Mouse (Mus musculus): Measurements from ENCODE around the gene Ndufv1.

Ndufv1 gene

DNA sequence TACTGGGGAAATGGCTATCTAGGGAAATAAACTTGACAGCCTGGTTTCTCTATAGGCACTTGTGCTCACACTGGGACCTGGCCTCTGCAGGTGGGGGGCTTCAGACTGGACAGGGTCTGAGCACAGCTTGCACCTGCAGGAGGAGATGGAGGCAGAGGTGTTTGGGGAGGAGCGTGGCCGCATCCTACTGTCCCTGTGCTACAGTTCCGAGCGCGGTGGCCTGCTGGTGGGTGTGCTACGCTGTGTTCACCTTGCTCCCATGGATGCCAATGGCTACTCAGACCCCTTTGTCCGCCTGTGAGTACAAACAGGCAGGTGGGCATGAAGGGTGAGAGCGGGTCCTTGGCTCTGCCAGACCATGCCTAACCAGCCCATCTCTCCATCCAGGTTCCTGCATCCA lies 6.6 kb downstream of the Ndufv1 start:
- in situ Hi-C loops (cut with MboI; ENCODE audit: unreplicated experiment in 2 of 2) = no loop called here

DNA sequence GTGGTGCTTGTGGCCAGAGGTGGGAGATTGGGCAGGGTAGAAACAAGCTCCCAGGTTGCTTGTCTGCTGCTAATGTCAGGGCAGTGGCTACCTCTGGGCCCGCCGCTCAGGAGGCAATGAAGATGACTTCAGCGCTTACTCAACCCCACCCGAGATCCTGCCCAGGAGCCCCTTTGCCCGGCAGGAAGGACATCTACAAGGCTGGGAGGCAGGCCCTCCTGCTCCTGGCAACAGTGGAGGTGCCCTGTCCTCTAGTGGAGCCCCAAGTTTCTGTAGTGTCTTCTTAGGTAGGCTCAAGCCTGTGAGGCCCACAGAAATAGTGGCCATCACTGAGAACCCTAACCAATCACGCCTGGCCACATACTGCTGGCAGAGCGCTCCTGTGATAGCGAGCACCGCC lies 7.5 kb downstream of the Ndufv1 start:
- in situ Hi-C loops (cut with MboI; ENCODE audit: unreplicated experiment in 2 of 2) = no loop called here

DNA sequence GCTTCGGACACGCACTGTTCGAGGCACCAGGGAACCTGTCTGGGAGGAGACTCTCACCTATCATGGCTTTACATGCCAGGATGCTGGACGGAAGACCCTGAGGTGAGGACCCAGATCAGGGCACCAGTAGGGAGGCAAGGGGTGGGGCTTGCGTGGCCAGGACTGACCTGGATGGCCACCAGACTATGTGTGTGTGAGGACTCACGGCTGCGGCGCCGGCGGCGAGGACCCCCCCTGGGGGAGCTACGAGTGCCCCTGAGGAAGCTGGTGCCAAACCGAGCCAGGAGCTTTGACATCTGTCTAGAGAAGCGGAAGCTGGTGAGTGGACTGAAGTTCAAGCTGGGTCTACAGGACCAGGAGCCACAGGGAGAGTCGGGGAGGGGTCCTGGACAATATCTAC lies 8.3 kb downstream of the Ndufv1 start:
- in situ Hi-C loops (cut with MboI; ENCODE audit: unreplicated experiment in 2 of 2) = loop anchor here in 1 of 2 experiments (5.0 kb wide), 1 partner anchor 38 kb away; no protein-coding TSS in a partner anchor

DNA sequence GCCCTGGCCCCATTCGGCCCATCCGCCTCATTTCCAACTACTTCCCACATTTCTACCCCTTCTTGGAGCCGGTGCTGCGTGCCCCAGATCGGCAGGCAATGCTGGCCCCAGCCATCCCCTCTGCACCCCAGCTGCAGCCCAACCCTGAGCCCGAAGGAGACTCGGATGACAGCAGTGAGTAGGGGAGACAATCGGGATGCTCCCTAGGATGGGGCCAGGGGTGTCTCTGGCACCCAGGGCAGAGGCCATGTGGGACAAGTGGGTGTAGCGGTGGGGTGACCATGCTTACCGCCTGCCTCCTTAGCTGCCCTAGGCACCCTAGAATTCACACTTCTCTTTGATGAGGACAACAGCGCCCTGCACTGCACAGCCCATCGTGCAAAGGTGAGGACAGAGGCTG lies 9.0 kb downstream of the Ndufv1 start:
- in situ Hi-C loops (cut with MboI; ENCODE audit: unreplicated experiment in 2 of 2) = loop anchor here in 1 of 2 experiments (5.0 kb wide), 1 partner anchor 39 kb away; no protein-coding TSS in a partner anchor

DNA sequence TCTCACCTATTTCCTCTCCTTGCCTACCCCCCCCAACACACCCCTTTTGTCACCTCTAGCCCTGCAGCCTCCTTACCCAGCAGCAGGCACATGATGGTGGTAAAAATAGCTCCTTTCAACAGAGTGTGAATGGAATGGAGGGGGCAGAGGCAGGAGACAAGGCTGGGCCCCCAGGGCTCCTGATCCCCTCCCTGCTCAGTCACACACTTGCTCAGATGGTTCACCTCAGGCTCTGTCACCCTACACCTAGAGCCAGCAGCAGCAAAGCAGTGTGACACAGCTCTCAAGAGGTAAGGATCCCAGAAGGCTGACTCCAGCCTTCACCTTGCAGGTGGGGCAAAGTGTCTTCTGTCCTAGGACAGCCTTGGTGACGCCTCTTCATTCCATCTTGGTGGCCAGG lies 9.5 kb downstream of the Ndufv1 start, which contains the start of gene Doc2g:
Doc2g (plus strand) TSS at position 202 of the 400 bp plus-strand sequence.
- in situ Hi-C loops (cut with MboI; ENCODE audit: unreplicated experiment in 2 of 2) = loop anchor here in 1 of 2 experiments (5.0 kb wide), 1 partner anchor 39 kb away; no protein-coding TSS in a partner anchor

DNA sequence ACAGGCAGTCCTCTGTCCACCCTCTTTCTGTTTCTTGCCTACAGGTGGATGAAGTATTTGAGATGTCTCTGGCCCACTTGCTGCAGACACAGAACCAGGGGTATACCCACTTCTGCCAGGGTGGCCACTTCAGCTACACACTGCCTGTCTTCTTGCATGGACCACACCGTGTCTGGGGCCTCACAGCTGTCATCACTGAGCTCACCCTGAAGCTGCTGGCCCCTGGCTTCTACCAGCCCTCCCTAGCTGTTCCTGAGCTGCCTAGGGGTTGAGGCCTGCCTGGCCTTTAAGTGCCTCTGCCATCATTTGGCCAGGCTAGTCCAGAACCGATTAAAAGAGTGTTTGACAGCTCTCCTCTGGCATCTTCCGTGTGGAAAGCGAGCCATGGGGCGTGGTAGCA lies 10.9 kb downstream of the Ndufv1 start:
- in situ Hi-C loops (cut with MboI; ENCODE audit: unreplicated experiment in 2 of 2) = loop anchor here in 1 of 2 experiments (5.0 kb wide), 1 partner anchor 41 kb away; no protein-coding TSS in a partner anchor

DNA sequence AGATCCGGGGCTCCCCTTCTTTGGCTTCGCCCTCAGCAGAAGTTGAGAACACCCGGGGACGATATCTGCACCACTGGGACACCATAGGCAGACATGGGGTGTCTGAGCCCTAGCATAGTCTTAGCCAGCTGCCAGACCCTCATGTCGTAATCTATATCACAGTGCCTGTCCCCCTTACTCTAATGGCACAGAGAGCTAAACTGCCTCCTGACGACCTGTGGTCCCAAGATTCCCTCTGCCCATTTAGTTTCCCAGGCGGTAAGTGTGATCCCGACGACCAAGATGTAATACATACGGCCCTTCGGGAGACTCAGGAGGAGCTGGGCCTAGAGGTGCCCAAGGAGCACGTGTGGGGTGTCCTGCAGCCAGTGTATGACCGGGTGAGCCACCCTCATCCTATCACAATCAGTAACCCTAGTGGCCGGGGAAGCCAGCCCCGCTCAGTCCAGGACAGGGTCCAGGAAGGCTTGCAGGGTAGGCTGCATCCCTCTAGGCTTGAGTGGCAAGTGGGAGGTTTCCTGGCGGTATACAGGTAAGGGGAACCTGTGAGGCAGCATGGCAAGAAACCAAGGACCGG lies 11.6 kb downstream of the Ndufv1 start:
- in situ Hi-C loops (cut with MboI; ENCODE audit: unreplicated experiment in 2 of 2) = loop anchor here in 1 of 2 experiments (5.0 kb wide), 1 partner anchor 41 kb away; no protein-coding TSS in a partner anchor

DNA sequence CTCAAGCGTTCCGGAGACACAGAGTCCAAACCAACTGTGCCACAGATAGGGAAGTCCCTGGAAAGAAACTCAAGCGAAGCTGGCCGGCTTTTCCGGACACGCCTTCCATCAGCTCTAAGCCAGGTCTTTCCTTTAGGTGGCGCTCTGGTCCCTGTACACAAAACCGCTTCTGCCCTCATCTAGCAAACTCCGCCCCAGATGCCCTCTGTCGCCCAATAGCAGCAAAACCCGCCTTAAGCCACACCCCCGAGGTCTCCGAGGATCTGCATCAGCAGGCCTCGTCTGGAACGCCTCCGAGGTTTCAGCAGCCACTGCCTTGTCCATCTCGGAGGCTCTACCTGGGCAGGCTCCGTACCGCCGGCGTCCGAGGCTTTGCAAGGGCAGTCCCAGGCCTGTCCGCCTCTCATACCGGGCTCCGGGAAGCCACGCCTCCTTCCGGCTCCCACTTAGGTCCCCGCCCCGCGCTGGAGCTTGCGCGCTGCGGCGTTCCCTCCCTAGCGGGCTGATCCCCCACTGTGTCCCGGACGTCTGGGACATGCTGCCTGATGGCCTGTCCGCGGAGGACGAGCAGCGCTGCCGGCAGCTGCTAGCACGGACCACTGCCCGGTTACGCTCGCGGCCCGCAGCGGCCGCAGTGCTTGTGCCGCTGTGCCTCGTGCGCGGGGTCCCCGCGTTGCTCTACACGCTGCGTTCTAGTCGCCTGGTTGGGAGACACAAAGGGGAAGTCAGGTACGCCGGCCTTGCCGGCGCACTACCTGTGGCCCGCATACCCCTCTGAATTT lies 12.3 kb downstream of the Ndufv1 start, which contains the start of the genes Nudt8 and Gm49405:
Nudt8 (plus strand) TSS at position 462 of the 782 bp plus-strand sequence.
Gm49405 (plus strand) TSS at position 508 of the 782 bp plus-strand sequence.
- in situ Hi-C loops (cut with MboI; ENCODE audit: unreplicated experiment in 2 of 2) = loop anchor here in 1 of 2 experiments (5.0 kb wide), 1 partner anchor 42 kb away; no protein-coding TSS in a partner anchor

DNA sequence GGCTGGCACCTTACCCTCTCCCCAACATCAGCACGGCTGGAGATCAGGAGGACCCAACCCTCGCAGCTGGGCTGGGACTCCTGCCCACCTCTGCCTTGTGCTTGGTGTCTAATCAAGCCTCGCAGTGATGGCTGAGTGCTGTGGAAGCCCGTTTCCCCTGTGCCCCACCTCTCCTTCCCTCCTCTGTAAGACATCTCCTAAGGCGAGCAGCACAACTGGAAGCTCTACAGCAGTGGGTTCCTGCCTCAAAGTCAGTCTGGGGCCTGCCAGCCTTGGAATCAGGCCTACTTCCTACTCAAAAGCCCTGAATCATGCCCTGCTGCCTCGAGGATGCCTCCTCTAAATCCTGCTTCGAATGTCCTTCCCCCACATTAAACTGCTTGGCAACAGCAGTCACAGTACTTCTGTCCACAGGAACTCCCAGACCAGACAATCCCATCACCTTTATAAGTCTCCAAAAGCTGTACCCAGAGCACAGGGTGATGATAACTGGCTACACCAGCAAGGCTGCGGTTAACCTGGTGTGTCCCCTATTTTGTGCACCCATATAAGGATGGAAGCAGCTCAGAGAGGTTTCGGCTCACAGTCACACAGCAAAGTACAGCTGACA lies 13.4 kb downstream of the Ndufv1 start:
- in situ Hi-C loops (cut with MboI; ENCODE audit: unreplicated experiment in 2 of 2) = loop anchor here in 1 of 2 experiments (10.0 kb wide), 1 partner anchor 224 kb away; no protein-coding TSS in a partner anchor

DNA sequence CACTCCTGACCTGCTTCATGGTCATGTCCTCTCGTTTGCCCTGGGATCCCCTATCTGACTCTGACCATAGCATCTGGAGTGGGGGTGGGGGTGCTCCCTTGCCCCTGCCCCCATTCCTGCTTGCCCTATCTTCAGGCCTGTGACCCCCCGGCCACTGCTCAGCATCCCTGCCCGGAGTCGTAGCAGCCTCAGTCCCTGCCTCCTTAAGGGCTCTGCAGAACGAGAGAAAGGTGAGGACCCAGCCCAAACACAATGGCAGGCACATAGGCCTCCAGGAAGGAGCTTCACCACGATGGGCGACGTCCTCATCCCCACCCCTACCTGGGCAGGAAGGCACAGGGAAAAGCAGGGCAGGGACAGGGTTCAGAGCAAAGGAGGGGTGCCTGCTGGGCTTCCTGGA lies 14.3 kb downstream of the Ndufv1 start:
- in situ Hi-C loops (cut with MboI; ENCODE audit: unreplicated experiment in 2 of 2) = loop anchor here in 1 of 2 experiments (10.0 kb wide), 1 partner anchor 224 kb away; no protein-coding TSS in a partner anchor

DNA sequence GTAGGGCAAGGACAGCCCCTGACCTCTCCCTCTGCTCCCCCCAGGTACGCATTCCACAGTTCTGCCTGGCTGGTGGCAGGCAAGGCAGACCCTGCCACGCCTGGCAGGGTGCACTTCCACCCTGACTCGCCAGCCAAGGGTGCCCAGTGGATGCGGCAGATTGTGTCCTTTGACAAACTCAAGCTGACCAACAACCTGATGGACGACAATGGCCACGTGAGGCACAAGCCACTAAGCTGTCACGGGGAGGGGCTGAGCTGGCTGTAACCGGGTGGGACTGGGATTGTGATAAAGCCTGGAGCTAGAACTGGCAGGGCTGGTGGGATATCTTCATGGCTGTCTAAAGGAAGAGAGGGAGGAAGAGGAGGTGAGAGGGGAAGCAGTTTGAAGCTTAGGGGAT lies 15.4 kb downstream of the Ndufv1 start:
- in situ Hi-C loops (cut with MboI; ENCODE audit: unreplicated experiment in 2 of 2) = loop anchor here in 1 of 2 experiments (10.0 kb wide), 1 partner anchor 222 kb away; no protein-coding TSS in a partner anchor

DNA sequence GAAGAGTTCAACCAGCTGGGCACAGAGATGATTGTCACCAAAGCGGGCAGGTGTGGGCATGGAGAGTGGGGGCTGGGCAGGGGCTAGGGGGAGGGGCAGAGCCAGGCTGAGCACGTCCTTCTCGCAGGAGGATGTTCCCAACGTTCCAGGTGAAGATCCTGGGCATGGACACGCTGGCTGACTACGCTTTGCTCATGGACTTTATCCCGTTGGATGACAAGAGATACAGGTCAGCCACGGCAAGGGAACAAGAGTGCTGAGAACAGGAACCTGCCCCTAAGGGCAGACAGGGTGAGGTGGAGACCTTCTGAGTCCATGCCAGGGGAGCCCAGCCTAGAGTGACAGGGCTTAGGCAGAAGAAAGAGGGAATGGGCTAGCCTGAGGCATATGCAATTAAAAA lies 15.9 kb downstream of the Ndufv1 start:
- in situ Hi-C loops (cut with MboI; ENCODE audit: unreplicated experiment in 2 of 2) = loop anchor here in 1 of 2 experiments (10.0 kb wide), 1 partner anchor 222 kb away; no protein-coding TSS in a partner anchor

DNA sequence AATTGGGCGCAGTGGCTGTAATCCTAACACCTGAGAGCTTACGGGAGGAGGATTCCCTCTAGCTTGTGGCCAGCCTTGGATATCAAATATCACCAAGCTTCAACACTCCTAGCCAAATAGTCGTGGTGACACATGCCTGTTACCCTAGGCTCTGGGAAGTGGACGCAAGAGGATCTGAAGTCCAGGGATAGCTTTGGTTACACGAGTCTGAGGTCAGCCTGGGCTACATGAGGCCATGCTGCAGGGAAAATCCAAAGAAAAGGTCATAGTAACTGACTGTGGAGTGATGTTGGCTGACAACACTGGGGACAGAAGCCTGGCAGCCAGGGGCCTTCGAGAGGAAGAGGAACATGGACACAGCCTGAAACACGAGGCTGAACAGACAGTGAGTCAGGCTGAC lies 16.5 kb downstream of the Ndufv1 start:
- in situ Hi-C loops (cut with MboI; ENCODE audit: unreplicated experiment in 2 of 2) = loop anchor here in 1 of 2 experiments (10.0 kb wide), 1 partner anchor 221 kb away; no protein-coding TSS in a partner anchor

DNA sequence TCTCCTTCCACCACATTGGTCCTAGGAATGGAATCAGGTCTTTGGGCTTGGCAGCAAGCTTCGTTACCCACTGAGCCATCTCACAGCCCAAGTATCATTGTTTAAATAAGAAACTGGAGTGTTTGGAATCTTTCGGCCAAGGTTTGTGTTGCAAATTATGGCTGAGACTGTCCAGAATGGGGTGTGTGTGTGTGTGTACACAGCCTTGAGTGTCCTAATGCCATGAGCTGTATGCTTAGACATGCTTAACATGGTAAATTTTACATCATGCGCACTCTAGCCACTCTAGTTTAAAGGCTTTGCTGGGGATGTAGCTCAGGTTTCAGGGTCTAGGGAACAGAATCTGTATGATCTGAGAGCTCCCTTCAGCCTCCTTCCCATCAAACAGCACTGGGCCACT lies 17.1 kb downstream of the Ndufv1 start:
- in situ Hi-C loops (cut with MboI; ENCODE audit: unreplicated experiment in 2 of 2) = loop anchor here in 1 of 2 experiments (10.0 kb wide), 1 partner anchor 221 kb away; no protein-coding TSS in a partner anchor

DNA sequence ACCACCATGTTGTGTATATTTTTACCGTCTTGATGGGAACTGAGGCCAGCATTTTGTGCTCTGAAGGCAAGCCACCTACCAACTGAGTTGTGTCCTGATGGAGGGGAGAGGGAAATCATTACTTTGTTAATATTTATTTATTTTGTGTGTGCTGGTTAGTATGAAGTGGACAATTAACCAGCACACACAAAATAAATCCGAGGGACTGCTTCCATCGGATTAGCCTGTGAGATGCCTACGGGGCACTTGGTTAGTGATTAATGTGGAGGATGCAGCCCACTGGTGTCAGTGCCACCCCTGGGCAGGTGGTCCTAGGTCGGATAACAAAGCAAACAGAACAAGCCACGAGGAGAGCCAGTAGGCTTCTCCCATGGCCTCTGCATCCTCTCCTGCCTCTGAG lies 17.7 kb downstream of the Ndufv1 start:
- in situ Hi-C loops (cut with MboI; ENCODE audit: unreplicated experiment in 2 of 2) = loop anchor here in 1 of 2 experiments (10.0 kb wide), 1 partner anchor 220 kb away; no protein-coding TSS in a partner anchor

DNA sequence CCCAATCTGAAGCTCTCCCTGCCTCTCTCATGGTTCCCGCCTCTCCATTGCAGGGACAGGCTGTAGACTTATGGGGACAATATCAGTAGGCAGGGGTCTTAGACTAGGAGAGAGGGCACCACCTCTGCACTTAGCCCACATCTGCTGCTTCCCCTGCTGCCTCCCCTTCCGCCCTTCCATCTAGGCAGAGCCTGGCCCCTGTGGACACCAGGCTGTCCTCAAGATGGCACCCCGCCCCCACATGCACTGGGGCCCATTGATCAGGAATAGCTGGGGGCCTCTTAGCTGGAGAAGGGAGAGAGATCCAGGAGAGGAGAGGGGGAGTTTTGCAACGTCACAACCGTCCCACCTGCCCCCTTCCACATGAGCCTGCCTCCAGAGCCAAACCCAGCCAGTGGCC lies 20.2 kb downstream of the Ndufv1 start, which contains the start of gene Tbx10:
Tbx10 (plus strand) TSS at position 337 of the 400 bp plus-strand sequence.
- in situ Hi-C loops (cut with MboI; ENCODE audit: unreplicated experiment in 2 of 2) = loop anchor here in 1 of 2 experiments (10.0 kb wide), 1 partner anchor 218 kb away; no protein-coding TSS in a partner anchor

DNA sequence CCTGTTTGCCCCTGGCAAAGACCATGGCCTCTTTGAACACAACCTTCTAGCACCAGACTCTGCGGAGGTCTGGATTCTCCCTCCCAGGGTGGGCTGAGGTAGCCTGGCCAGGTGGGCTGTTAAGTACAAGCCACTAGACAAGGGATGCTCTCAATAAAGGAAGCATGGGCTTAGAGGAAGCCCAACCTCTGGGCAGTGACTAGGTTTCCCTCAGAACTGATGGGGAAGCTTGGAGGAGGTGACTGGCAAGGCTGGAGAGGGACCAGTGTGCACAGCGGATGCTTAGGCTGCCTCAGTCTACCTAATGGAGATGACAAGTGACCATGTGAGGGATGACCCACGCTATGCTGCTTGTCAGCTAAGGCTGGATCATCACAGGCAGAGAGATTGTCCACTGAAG lies 20.6 kb downstream of the Ndufv1 start:
- in situ Hi-C loops (cut with MboI; ENCODE audit: unreplicated experiment in 2 of 2) = loop anchor here in 1 of 2 experiments (10.0 kb wide), 1 partner anchor 217 kb away; no protein-coding TSS in a partner anchor

DNA sequence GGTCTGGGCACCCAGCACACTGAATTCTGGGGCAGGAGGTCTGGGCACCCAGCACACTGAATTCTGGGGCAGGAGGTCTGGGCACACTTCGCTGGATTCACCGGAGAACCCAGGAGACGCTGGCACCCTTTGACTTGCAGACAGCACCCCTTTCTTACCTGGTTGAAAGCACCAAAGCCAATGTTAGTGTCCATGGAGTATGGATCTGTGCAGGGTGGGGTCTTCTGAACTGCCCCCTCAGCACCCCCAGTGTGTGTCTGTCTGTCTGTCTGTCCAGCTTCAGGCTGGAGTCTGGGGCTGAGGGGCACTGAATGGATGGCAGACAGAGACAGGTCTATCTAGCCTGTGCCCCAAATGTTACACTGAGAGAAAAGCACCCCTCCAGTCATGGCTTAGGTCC lies 21.0 kb downstream of the Ndufv1 start:
- in situ Hi-C loops (cut with MboI; ENCODE audit: unreplicated experiment in 2 of 2) = loop anchor here in 1 of 2 experiments (10.0 kb wide), 1 partner anchor 217 kb away; no protein-coding TSS in a partner anchor

DNA sequence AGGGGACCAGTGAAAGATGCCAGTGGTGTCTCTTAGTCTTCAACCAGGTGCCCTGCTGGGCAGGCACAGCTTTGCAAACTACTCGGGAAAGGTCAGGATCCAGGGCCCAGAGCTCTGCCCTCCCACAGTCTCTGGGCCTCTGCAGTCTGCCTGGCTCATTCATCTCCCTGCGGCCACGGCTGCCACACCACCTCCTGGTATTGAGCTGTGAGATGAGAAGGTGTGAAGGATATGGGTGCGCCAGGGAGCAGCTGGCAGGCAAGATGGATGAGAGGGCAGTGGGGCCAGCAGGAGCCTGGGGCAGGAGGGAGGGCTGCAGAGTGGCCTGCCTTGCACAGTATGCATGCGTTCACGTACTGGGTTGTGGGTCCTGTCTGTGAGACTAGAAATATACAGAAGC lies 21.8 kb downstream of the Ndufv1 start:
- in situ Hi-C loops (cut with MboI; ENCODE audit: unreplicated experiment in 2 of 2) = loop anchor here in 1 of 2 experiments (10.0 kb wide), 1 partner anchor 216 kb away; no protein-coding TSS in a partner anchor

DNA sequence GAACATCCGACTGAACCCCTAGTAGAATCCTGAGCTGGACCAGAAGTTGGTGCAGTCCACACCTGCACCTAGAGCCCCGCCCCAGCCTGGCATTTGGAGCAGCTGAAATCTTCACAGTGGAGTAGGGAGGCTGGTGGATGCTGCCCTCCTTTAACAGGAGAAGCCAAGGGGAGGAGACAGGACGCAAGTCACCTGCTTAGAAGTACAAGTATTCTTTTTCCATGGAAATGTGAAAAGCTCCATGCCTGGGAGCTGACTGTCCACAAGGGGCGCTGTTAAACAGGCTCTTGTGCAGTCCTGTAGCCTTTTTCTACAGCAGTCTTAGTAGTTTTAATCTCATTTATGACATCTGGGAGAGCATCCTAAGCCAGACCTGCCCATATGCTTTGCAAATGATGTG lies 23.9 kb downstream of the Ndufv1 start:
- in situ Hi-C loops (cut with MboI; ENCODE audit: unreplicated experiment in 2 of 2) = no loop called here
